Mouse (Mus musculus) olfactory bulb, adult 2 months (tissue): ENCODE measurements around the gene Gm45785. TPM values are rescaled to one million over a fixed set of nuclear protein-coding genes. Genes with fewer than 3 reads are reported as not detected.

Experiments used
- H3K27ac ChIP-seq: fragments of 200-500 bp; 2 replicates; pipeline ENCODE4 v1.5.1; 2012; ENCODE audit warnings: low read depth, low read length; ENCODE audit not compliant: insufficient read depth
- H3K4me1 ChIP-seq: fragments of 200-500 bp; 2 replicates; pipeline ENCODE4 v1.6.1; 2012; ENCODE audit warnings: low read length; ENCODE audit not compliant: control insufficient read depth, insufficient read depth
- H3K4me3 ChIP-seq: fragments of 200-500 bp; 2 replicates; pipeline ENCODE4 v1.5.1; 2012; ENCODE audit warnings: mild to moderate bottlenecking, low read depth, low read length, moderate library complexity; ENCODE audit not compliant: insufficient read depth
- CTCF ChIP-seq: fragments of 200-500 bp; IDR thresholded peaks from 2 replicates; pipeline ENCODE4 v1.5.1; 2012; ENCODE audit warnings: low read depth, mild to moderate bottlenecking, low read length, moderate library complexity; ENCODE audit not compliant: insufficient read depth
- POLR2A ChIP-seq: fragments of 200-500 bp; IDR thresholded peaks from 2 replicates; pipeline ENCODE4 v1.6.1; 2012; ENCODE audit warnings: mild to moderate bottlenecking, low read depth, low read length, moderate library complexity; ENCODE audit not compliant: insufficient read depth
- WGBS: fragments of 180-500 bp; shearing (Covaris S2); methylation state at CpG from one replicate; pipeline ENCODE4 v1.1.7; 2018; 5-methylcytosine and 5-hydroxymethylcytosine counted together
- polyA plus RNA-seq: library from polyadenylated mRNA; stranded (reverse); fragments of >200 nt; gene quantifications from 2 replicates; pipeline ENCODE4 v1.2.4, GENCODE M21; 2012; ENCODE audit warnings: low replicate concordance; ENCODE audit not compliant: missing spikeins, insufficient read depth, insufficient read length

Gm45785 gene
- polyA plus RNA-seq, 1 experiment: not detected

DNA sequence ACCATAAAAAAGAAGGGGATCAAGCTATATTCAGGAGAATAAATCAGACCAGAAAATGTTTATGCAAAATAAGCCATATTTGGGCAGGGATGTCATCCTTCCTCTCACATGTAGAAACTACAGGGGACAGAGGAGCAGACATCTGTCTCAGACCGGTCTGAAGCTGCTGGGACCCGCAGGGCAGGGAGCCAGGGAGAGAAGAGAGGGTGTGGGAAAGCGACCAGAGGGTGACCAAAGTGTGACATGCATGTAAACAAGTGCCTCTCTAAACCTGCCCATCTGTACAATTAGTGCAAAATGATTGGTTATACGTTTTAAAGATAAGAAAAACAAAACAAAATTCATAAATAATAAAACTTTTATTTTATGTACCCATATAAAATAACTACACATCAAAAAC is 36.0 kb downstream of the Gm45785 start:
- Histone ChIP-seq H3K4me3 (no peak overlapping the region), H3K27ac (no peak overlapping the region), H3K4me1 (peaks cover 8% of the 10 kb centered on the region)
- WGBS: 53% methylated on average over 4 of the region's 4 CpGs
- TF ChIP-seq POLR2A: no peak
- no peak for TF ChIP-seq CTCF

DNA sequence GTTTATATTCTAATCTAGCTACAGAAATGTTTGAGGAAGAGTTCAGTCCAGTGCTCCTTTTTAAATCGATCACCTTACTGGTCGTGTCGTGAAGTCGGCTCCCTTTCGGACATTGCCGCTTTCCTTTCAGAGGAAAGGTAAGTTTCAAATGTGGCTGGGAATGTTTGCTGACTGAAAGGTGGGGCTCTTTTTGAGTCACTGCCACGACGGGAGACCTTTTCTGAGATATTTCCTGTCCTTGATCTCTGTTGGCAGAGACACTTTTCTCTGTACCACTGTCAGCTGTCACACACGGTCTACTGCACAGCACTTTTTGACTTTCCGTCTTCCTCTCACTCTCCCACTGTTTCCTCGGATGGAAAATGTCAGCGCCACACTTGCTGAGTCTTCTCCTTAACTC is 43.3 kb downstream of the Gm45785 start:
- Histone ChIP-seq H3K27ac (no peak overlapping the region), H3K4me3 (no peak overlapping the region), H3K4me1 (no peaks in the 10 kb centered on the region)
- TF ChIP-seq POLR2A: no peak
- no peak for TF ChIP-seq CTCF
- WGBS: 91% methylated on average over 12 of the region's 12 CpGs

DNA sequence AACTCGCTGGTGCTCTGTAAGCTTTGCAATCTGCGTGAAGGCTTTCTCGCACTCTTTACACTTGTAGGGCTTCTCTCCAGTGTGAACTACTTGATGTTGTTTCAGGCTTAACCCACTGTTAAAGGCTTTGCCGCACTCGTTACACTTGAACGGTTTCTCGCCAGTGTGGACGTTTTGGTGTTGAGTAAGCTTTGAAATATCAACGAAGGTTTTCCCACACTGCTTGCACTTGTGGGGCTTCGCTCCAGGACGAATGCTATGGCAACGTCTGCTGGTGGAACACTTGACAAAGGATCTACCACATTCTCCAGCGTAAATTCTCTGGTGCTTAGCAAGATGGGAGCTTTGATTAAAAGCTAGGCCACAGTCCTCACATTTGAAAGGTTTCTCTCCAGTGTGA is 44.4 kb downstream of the Gm45785 start:
- no peaks in the 10 kb centered on the region for H3K4me1 ChIP-seq
- no peak overlapping the region for H3K4me3 ChIP-seq
- TF ChIP-seq POLR2A (no peak), CTCF (no peak)
- WGBS: 48% methylated on average over 13 of the region's 13 CpGs
- H3K27ac ChIP-seq: no peak overlapping the region

DNA sequence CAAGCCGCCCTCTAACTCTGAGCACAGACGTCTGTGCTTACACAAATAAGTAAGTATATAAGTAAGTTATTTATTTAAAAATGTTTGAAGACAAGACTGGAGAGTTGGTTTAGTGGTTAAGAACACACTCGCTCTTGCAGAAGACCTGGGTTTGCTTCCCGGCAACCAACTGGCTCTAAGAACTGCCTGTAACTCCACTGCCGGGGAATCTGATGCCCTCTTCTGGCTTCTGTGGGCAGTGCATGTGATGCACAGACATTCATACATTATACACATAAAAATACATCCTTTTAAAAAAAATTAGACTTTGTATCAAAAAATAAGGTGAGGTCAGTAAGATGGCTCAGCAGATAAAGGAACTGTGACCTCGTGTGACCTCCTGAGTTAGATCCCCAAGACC is 45.6 kb downstream of the Gm45785 start:
- TF ChIP-seq CTCF (no peak), POLR2A (no peak)
- H3K4me3 ChIP-seq: no peak overlapping the region
- 89% methylated on average over 6 of the region's 6 CpGs for WGBS
- no peaks in the 10 kb centered on the region for H3K4me1 ChIP-seq
- H3K27ac ChIP-seq: no peak overlapping the region

DNA sequence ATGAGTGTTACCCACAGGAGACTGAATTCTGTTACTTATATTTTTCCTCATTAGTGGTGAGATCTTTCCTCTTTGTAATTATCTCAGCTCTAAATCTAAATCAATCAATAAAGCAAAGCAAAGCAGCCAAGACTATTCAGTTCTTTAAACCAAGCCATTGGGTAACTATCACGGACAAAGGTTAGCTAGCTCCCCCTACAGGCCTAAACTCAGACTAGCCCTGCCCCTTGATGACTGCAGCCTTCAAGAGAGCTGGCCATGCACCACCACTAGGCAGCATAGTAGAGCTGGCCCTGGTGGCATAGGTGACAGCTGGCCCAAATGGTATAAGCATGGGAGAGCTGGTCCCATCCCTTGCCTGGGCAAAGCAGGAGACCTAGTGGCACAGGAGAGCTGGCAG is 50.4 kb downstream of the Gm45785 start:
- TF ChIP-seq POLR2A (no peak), CTCF (peak; percentile 30; the same call in 1 of the 2 replicates)
- 11% methylated on average over 1 of the region's 1 CpGs for WGBS
- Histone ChIP-seq H3K4me3 (no peak overlapping the region), H3K27ac (no peak overlapping the region), H3K4me1 (no peaks in the 10 kb centered on the region)

DNA sequence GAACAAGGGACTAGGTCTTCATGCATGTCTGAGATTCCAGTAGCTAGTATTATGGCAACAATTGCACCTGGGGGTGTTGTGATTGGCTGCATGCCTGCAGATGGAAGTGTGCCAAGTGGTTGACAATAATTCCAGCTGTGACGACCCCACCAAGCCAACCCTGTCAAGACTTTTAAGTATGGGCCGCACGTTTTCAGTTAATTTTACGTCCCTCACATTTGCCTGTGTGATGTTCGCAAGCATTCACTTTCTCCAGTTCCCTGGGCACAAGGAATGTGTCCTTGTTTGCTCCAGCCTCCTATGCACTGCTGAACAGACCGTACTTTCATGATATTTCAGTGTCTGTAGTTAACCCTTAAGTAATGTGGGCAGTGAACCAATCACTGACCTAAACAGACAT is 53.5 kb downstream of the Gm45785 start:
- Histone ChIP-seq H3K27ac (no peak overlapping the region), H3K4me3 (no peak overlapping the region), H3K4me1 (no peaks in the 10 kb centered on the region)
- TF ChIP-seq POLR2A (no peak), CTCF (no peak)
- 59% methylated on average over 6 of the region's 6 CpGs for WGBS

DNA sequence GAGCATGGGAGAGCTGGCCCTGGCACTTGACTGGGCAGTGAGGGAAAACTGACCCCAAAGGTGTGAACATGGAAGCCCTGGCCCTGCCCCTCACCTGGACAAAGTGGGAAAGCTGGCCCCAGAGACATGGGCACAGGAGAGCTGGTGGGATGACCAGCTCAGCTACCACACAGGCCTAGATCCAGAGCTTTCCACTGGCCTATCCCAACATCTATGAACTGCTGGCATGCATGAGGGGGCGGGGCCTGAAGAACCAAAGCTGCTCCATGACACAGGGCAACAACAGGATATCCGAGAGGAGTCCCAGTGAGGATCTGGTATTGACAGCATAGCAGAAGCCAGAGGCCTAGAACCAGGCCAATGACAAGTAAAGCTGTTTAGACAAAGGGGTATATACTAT is 57.9 kb downstream of the Gm45785 start:
- Histone ChIP-seq H3K4me3 (no peak overlapping the region), H3K4me1 (no peaks in the 10 kb centered on the region), H3K27ac (no peak overlapping the region)
- TF ChIP-seq CTCF (no peak), POLR2A (no peak)
- 77% methylated on average over 2 of the region's 2 CpGs for WGBS

DNA sequence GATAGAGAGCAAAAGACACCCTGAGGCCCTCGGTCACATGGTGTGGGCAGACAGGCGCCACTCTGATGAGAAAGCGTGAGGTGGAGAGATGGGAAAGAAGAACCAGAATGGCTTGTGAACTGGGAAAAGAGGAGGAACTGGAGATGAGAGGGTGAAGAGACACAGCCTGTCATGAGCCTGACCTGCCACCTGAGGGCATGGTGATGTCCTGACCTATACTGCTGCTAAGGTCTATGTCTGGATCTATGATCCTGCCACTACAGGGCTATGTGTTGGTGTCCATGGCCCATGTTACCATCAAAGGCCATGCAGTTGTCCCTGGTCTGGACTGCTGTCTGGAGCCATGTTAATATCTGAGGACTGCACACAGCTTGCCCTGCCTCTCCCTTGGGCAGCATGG is 58.5 kb downstream of the Gm45785 start:
- H3K4me1 ChIP-seq: no peaks in the 10 kb centered on the region
- 95% methylated on average over 3 of the region's 3 CpGs for WGBS
- TF ChIP-seq CTCF: no peak
- no peak for TF ChIP-seq POLR2A
- H3K27ac ChIP-seq: no peak overlapping the region
- no peak overlapping the region for H3K4me3 ChIP-seq

DNA sequence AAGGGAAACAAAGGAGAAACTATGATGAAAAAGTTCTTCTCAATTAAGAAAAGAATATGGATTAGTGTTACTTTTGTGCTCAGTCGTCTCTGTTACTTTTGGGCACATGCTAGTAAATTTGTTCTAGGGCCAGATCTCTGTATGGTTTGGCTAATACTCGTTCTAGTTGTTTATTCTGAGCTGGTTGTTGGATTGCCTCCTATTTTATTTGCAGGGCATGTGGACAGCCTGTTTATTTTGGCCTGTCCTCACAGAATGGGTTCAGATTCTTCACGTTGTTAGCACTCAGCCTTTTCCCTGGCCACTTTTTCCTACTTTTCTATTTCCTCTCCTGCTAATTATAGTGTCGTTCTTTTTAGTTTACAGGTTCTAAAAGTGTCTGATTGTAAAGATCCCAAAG is 62.6 kb downstream of the Gm45785 start:
- WGBS: 44% methylated on average over 4 of the region's 4 CpGs
- Histone ChIP-seq H3K27ac (no peak overlapping the region), H3K4me3 (no peak overlapping the region), H3K4me1 (no peaks in the 10 kb centered on the region)
- TF ChIP-seq POLR2A: no peak

DNA sequence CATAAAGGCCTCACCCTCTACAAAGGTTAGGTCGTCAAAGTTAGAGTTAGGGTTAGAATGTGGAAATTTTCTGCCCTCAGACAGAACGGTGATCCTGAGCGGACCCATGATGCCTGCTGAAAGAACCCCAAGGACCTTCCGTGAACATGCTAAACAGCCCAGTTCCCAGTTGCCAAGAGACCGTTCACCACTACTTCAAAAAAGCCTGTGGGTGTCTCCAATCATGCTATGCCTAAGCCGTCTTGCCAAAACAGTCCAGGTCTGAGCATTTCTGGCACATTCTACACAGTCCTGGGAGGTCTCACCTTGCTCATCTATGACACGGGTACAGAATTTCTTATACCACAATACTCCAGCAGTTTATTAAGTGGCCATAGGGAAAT is 68.1 kb downstream of the Gm45785 start:
- TF ChIP-seq CTCF: no peak
- TF ChIP-seq POLR2A: no peak
- WGBS: 84% methylated on average over 7 of the region's 7 CpGs
- H3K4me3 ChIP-seq: no peak overlapping the region
- no peaks in the 10 kb centered on the region for H3K4me1 ChIP-seq
- no peak overlapping the region for H3K27ac ChIP-seq
